Mouse (Mus musculus) c-Kit-positive CD71-negative TER-119-negative erythroid progenitor cells, embryonic 14.5 days (primary cell): ENCODE results near the gene Fuca1.

Source experiments
- DNase-seq: peaks from one replicate; pipeline ENCODE4 v3.0.0-alpha.2; 2013; ENCODE audit warnings: low read depth

The Fuca1 gene

GRCm38 (mm10) chr4:135981524-135982063 is 61.1 kb downstream of the Fuca1 start:
- DNase-seq, result no peak

DNA sequence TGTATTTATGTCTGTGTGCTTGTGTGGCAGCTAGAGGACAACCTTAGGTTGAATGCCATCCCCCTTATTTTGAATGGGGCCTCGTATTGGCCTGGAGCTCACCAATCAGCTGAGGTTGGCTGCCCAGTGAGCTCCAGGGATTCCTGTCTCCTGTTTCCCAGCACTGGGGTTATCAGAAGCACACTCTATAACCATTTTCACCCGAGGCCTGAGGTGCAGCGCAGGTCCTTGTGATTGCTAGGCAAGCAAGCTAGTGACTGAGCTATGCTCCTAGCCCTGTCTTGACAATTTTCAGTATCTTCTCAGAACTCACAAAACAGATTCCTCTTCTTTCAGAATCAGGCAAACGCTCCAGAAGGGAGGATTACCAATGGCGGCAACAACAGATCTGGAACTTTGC is 64.0 kb downstream of the Fuca1 start:
- no peak for DNase-seq

- DNase-seq, result no peak
Measured at GRCm38 (mm10) chr4:135985193-135985592, 64.7 kb downstream of the Fuca1 start.

GRCm38 (mm10) chr4:135985769-135986168 is 65.2 kb downstream of the Fuca1 start:
- no peak for DNase-seq

DNA sequence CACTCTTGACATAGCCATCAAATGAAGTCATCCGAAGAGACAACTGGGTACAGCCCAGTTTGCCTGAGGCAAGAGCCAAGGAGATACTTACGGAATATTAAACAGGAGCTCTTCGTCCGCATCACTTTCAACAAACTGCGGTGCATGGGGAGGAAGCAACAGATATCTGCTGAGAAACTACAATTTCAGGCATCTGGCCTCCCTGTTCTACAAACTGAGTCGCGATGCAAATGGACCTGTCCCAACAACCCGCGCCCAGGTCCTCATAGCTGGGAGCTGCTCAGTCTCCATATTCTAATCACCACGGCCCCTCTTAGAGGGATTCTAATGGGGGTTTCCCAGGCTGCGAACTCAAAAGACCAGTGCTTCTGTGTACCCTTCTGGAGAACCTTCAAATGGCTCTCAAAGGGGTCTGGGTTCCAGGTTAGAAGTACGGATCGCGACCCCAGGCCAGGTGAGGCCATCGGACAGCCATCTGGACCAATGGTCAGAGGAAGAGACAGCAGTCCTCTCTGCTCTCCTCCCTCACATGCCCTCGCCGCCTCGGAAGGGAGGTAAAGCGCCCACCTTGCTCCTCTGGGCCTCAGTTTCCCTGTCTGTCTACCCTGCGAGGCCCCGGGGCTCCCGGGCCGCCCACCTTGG is 65.9 kb downstream of the Fuca1 start:
- no peak for DNase-seq

DNA sequence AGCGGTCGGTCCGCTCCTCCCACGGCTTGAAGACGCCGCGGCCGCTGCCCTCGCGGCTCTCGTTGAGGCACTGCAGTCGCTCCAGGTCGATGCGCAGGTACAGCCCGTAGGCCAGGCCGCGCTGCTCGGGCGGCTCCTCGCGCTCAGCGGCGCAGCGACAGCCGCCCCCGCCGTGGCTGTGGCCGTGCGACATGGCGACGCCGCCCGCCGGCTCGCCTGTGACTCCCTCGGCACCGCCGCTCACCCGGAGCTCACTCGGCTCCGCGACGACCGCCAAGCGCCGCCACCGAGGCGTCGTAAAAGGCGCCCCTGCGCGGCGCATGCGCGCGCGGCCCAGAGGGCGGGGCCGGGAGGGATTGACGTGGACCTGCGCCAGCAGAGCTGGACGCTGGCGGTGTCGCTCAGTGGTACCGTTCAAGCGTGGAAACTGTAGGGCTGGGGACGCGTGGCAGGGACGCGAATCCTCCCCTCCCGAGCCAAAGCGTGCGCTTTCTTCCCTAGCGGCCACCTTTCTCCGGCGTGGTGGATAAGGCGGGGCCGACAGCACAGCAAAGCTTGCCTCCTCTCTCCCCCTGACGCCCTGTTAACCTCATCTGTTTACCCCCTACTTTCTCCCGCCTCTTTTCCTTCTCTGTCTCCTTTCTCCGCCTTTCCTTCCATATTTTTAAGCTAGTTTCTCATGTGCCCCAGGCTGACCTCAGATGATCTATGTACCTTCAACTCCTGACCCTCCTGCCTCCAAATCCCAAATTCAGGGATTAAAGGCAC is 66.6 kb downstream of the Fuca1 start, which contains the start of gene Pithd1:
Gene Pithd1 (minus strand): TSS at position 322 of the 768 bp plus-strand sequence.
- peak; percentile 84 for DNase-seq

DNA sequence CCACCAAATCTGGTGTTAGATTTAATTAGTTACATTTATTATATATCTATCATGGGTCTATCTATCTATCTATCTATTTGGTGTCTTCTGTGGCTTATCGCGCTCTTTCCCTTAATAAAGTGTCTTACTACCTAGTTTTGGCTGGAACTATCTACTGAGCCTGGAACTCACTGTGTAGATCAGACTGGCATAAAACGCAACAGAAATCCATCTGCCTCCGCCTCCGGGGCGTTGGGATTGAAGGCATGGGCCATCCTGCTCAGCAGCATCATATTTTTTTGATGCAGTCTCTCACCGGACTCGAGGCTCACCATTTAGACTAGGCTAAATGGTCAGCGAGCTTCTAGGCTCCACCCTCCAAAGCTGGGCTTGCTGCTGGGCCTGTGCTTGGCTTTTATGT is 67.2 kb downstream of the Fuca1 start:
- no peak for DNase-seq
